Mouse (Mus musculus): ENCODE measurements around the gene Gm26657. TPM values are rescaled to one million over a fixed set of nuclear protein-coding genes. Genes with fewer than 3 reads are reported as not detected.

Gm26657 gene
- polyA plus RNA-seq, 1 experiment from 2014 or later: not detected

GRCm38 (mm10) chr4:56720403-56720802, 19.5 kb upstream of the Gm26657 start:
- Histone ChIP-seq H3K27ac (ENCODE audit: low read depth, low read length) (no peak overlapping the region), H3K4me3 (ENCODE audit: low read depth, low read length) (no peak overlapping the region), H3K27me3 (ENCODE audit: control insufficient read depth, insufficient read depth, low read length) (no peaks in the 10 kb centered on the region), H3K4me1 (replicated peaks; ENCODE audit: control insufficient read depth, insufficient read depth, low read length) (no peaks in the 10 kb centered on the region), H3K9me3 (ENCODE audit: control insufficient read depth, low read length) (no peaks in the 10 kb centered on the region), H3K4me2 (replicated peaks; ENCODE audit: low read depth, low read length) (no peak overlapping the region), H3K9ac (ENCODE audit: low read depth, low read length) (no peak overlapping the region), H3K36me3 (ENCODE audit: control insufficient read depth, insufficient read depth, low read length) (no peaks in the 10 kb centered on the region)
- ATAC-seq (ENCODE audit: low FRiP score) (no peak), DNase-seq (ENCODE audit: low spot score) (no peak)
- 86% methylated on average over 9 of the region's 9 CpGs for WGBS

- Histone ChIP-seq H3K27me3 (ENCODE audit: control insufficient read depth, insufficient read depth, low read length) (no peaks in the 10 kb centered on the region), H3K4me1 (replicated peaks; ENCODE audit: control insufficient read depth, insufficient read depth, low read length) (no peaks in the 10 kb centered on the region), H3K4me2 (replicated peaks; ENCODE audit: low read depth, low read length) (no peak overlapping the region), H3K4me3 (ENCODE audit: low read depth, low read length) (no peak overlapping the region), H3K27ac (ENCODE audit: low read depth, low read length) (no peak overlapping the region), H3K36me3 (ENCODE audit: control insufficient read depth, insufficient read depth, low read length) (no peaks in the 10 kb centered on the region), H3K9me3 (ENCODE audit: control insufficient read depth, low read length) (no peaks in the 10 kb centered on the region), H3K9ac (ENCODE audit: low read depth, low read length) (no peak overlapping the region)
- ATAC-seq (ENCODE audit: low FRiP score) (no peak), DNase-seq (ENCODE audit: low spot score) (peak; percentile 58)
- WGBS: 36% methylated on average over 3 of the region's 3 CpGs
These were observed 18.4 kb upstream of the Gm26657 start for GRCm38 (mm10) chr4:56721469-56721868.

GRCm38 (mm10) chr4:56722346-56722745, 17.5 kb upstream of the Gm26657 start:
- Histone ChIP-seq H3K9ac (ENCODE audit: low read depth, low read length) (no peak overlapping the region), H3K36me3 (ENCODE audit: control insufficient read depth, insufficient read depth, low read length) (no peaks in the 10 kb centered on the region), H3K4me3 (ENCODE audit: low read depth, low read length) (no peak overlapping the region), H3K4me2 (replicated peaks; ENCODE audit: low read depth, low read length) (no peak overlapping the region), H3K4me1 (replicated peaks; ENCODE audit: control insufficient read depth, insufficient read depth, low read length) (no peaks in the 10 kb centered on the region), H3K27me3 (ENCODE audit: control insufficient read depth, insufficient read depth, low read length) (no peaks in the 10 kb centered on the region), H3K27ac (ENCODE audit: low read depth, low read length) (no peak overlapping the region), H3K9me3 (ENCODE audit: control insufficient read depth, low read length) (no peaks in the 10 kb centered on the region)
- no peak for DNase-seq (ENCODE audit: low spot score)
- no peak for ATAC-seq (ENCODE audit: low FRiP score)
- 66% methylated on average over 6 of the region's 6 CpGs for WGBS

- H3K36me3 ChIP-seq (ENCODE audit: control insufficient read depth, insufficient read depth, low read length): no peaks in the 10 kb centered on the region
- ATAC-seq (ENCODE audit: low FRiP score): no peak
- no peak for DNase-seq (ENCODE audit: low spot score)
- H3K27me3 ChIP-seq (ENCODE audit: control insufficient read depth, insufficient read depth, low read length): no peaks in the 10 kb centered on the region
- no peaks in the 10 kb centered on the region for H3K9me3 ChIP-seq (ENCODE audit: control insufficient read depth, low read length)
- 95% methylated on average over 6 of the region's 6 CpGs for WGBS
- no peaks in the 10 kb centered on the region for H3K4me1 ChIP-seq (replicated peaks; ENCODE audit: control insufficient read depth, insufficient read depth, low read length)
- no peak overlapping the region for H3K9ac ChIP-seq (ENCODE audit: low read depth, low read length)
- no peak overlapping the region for H3K4me2 ChIP-seq (replicated peaks; ENCODE audit: low read depth, low read length)
- no peak overlapping the region for H3K27ac ChIP-seq (ENCODE audit: low read depth, low read length)
- H3K4me3 ChIP-seq (ENCODE audit: low read depth, low read length): no peak overlapping the region
These were observed 16.6 kb upstream of the Gm26657 start for GRCm38 (mm10) chr4:56723237-56723636.

- Histone ChIP-seq H3K27ac (ENCODE audit: low read depth, low read length) (no peak overlapping the region), H3K4me2 (replicated peaks; ENCODE audit: low read depth, low read length) (no peak overlapping the region), H3K4me1 (replicated peaks; ENCODE audit: control insufficient read depth, insufficient read depth, low read length) (no peaks in the 10 kb centered on the region), H3K4me3 (ENCODE audit: low read depth, low read length) (no peak overlapping the region), H3K9ac (ENCODE audit: low read depth, low read length) (no peak overlapping the region), H3K36me3 (ENCODE audit: control insufficient read depth, insufficient read depth, low read length) (no peaks in the 10 kb centered on the region), H3K9me3 (ENCODE audit: control insufficient read depth, low read length) (no peaks in the 10 kb centered on the region), H3K27me3 (ENCODE audit: control insufficient read depth, insufficient read depth, low read length) (no peaks in the 10 kb centered on the region)
- 58% methylated on average over 8 of the region's 8 CpGs for WGBS
- DNase-seq (ENCODE audit: low spot score): peak; percentile 31
- no peak for ATAC-seq (ENCODE audit: low FRiP score)
These were observed 14.0 kb upstream of the Gm26657 start for GRCm38 (mm10) chr4:56725839-56726238.

- no peak overlapping the region for H3K4me2 ChIP-seq (replicated peaks; ENCODE audit: low read depth, low read length)
- DNase-seq (ENCODE audit: low spot score): no peak
- H3K4me1 ChIP-seq (replicated peaks; ENCODE audit: control insufficient read depth, insufficient read depth, low read length): no peaks in the 10 kb centered on the region
- H3K9me3 ChIP-seq (ENCODE audit: control insufficient read depth, low read length): no peaks in the 10 kb centered on the region
- no peaks in the 10 kb centered on the region for H3K27me3 ChIP-seq (ENCODE audit: control insufficient read depth, insufficient read depth, low read length)
- no peak overlapping the region for H3K4me3 ChIP-seq (ENCODE audit: low read depth, low read length)
- H3K9ac ChIP-seq (ENCODE audit: low read depth, low read length): no peak overlapping the region
- H3K27ac ChIP-seq (ENCODE audit: low read depth, low read length): no peak overlapping the region
- no peaks in the 10 kb centered on the region for H3K36me3 ChIP-seq (ENCODE audit: control insufficient read depth, insufficient read depth, low read length)
- ATAC-seq (ENCODE audit: low FRiP score): no peak
- WGBS: 95% methylated on average over 20 of the region's 20 CpGs
These were observed 741 bp downstream of the Gm26657 start for GRCm38 (mm10) chr4:56740611-56741010.

- Histone ChIP-seq H3K9me3 (ENCODE audit: control insufficient read depth, low read length) (no peaks in the 10 kb centered on the region), H3K9ac (ENCODE audit: low read depth, low read length) (no peak within 1 kb of the TSS), H3K36me3 (ENCODE audit: control insufficient read depth, insufficient read depth, low read length) (no peaks in the 10 kb centered on the region), H3K27me3 (ENCODE audit: control insufficient read depth, insufficient read depth, low read length) (no peaks in the 10 kb centered on the region), H3K27ac (ENCODE audit: low read depth, low read length) (no peak within 1 kb of the TSS), H3K4me1 (replicated peaks; ENCODE audit: control insufficient read depth, insufficient read depth, low read length) (no peaks in the 10 kb centered on the region), H3K4me3 (ENCODE audit: low read depth, low read length) (no peak within 1 kb of the TSS), H3K4me2 (replicated peaks; ENCODE audit: low read depth, low read length) (no peak within 1 kb of the TSS)
- ATAC-seq (ENCODE audit: low FRiP score) (no peak), DNase-seq (ENCODE audit: low spot score) (no peak)
- 95% methylated on average over 13 of the region's 13 CpGs for WGBS
These were observed 1.2 kb downstream of the Gm26657 start, which contains the start of gene Actl7b for GRCm38 (mm10) chr4:56741041-56741493. Gene Actl7b, minus strand, starts transcription at chr4:56741443.

- ATAC-seq (ENCODE audit: low FRiP score) (no peak), DNase-seq (ENCODE audit: low spot score) (no peak)
- no peaks in the 10 kb centered on the region for H3K36me3 ChIP-seq (ENCODE audit: control insufficient read depth, insufficient read depth, low read length)
- H3K27me3 ChIP-seq (ENCODE audit: control insufficient read depth, insufficient read depth, low read length): no peaks in the 10 kb centered on the region
- H3K9ac ChIP-seq (ENCODE audit: low read depth, low read length): no peak overlapping the region
- no peak overlapping the region for H3K4me3 ChIP-seq (ENCODE audit: low read depth, low read length)
- H3K4me2 ChIP-seq (replicated peaks; ENCODE audit: low read depth, low read length): no peak overlapping the region
- H3K27ac ChIP-seq (ENCODE audit: low read depth, low read length): no peak overlapping the region
- no peaks in the 10 kb centered on the region for H3K4me1 ChIP-seq (replicated peaks; ENCODE audit: control insufficient read depth, insufficient read depth, low read length)
- no peaks in the 10 kb centered on the region for H3K9me3 ChIP-seq (ENCODE audit: control insufficient read depth, low read length)
- WGBS: 93% methylated on average over 4 of the region's 4 CpGs
These were observed 2.8 kb downstream of the Gm26657 start for GRCm38 (mm10) chr4:56742698-56743097.

- WGBS: 97% methylated on average over 21 of the region's 21 CpGs
- no peak within 1 kb of the TSS for H3K4me3 ChIP-seq (ENCODE audit: low read depth, low read length)
- ATAC-seq (ENCODE audit: low FRiP score): no peak
- DNase-seq (ENCODE audit: low spot score): no peak
- no peaks in the 10 kb centered on the region for H3K27me3 ChIP-seq (ENCODE audit: control insufficient read depth, insufficient read depth, low read length)
- H3K9ac ChIP-seq (ENCODE audit: low read depth, low read length): no peak within 1 kb of the TSS
- H3K27ac ChIP-seq (ENCODE audit: low read depth, low read length): no peak within 1 kb of the TSS
- peaks cover under 1% of the 10 kb centered on the region; the same call in 1 of the 2 replicates for H3K36me3 ChIP-seq (ENCODE audit: control insufficient read depth, insufficient read depth, low read length)
- H3K4me1 ChIP-seq (replicated peaks; ENCODE audit: control insufficient read depth, insufficient read depth, low read length): no peaks in the 10 kb centered on the region
- H3K9me3 ChIP-seq (ENCODE audit: control insufficient read depth, low read length): no peaks in the 10 kb centered on the region
- H3K4me2 ChIP-seq (replicated peaks; ENCODE audit: low read depth, low read length): no peak within 1 kb of the TSS
These were observed 3.7 kb downstream of the Gm26657 start, which contains the start of gene Actl7a for GRCm38 (mm10) chr4:56743363-56744195. Gene Actl7a, plus strand, starts transcription at chr4:56743413.
